Mouse (Mus musculus) right cerebral cortex, adult 2 months (tissue): ENCODE data around the gene Zfand2b.

Source experiments
- DNase-seq, 2 experiments: peaks; one replicate each; pipeline ENCODE4 v3.0.0; 2021 to 2022; ENCODE audit warnings: low spot score in 2 of 2

The Zfand2b gene

DNA sequence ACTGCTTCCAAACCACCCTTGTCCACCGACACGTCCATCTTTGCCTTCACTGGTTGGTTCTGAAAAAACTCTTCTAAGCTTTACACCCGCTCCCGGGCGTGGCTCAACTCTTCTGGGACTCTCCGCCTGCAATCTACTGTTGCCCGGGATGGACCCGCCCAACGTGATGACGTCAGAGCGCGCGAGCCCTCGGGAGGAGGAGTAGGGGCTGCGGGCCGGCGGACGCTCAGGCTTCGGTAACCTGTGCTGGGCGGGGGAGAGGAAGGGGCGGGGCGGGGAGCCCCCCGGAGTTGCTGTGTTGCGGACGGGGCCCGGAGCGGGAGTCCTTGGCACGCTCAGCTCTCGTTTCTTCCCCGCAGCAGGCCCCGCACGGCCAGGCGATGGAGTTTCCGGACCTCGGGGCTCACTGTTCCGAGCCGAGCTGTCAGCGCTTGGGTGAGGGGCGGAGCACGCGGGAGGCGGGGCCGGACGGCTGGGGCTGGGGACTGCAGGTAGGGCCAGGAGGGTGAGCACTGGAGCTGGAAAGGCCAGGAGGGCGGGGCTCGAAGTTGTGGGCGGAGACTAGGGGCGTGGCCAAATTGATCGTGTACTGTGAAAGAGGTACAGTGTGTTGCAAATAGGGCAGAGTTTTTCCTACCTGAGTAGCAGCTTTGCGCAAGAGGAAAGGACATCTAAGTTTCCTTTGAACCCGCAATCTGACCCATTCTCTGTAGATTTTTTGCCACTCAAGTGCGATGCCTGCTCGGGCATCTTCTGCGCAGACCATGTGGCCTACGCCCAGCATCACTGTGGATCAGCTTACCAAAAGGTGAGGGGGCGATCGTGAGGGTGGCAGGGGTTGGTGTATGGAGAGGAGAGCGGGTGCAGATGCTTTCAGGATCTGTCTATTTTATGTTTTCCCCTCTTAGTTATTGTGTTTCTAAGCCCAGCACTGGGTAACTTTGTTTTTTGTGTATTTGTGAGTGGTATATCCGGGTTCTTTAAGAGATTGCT lies at the start of gene Zfand2b:
Gene Zfand2b, plus strand, starts transcription at position 175 of the 993 bp plus-strand sequence.
- DNase-seq = peak; percentile 95

DNA sequence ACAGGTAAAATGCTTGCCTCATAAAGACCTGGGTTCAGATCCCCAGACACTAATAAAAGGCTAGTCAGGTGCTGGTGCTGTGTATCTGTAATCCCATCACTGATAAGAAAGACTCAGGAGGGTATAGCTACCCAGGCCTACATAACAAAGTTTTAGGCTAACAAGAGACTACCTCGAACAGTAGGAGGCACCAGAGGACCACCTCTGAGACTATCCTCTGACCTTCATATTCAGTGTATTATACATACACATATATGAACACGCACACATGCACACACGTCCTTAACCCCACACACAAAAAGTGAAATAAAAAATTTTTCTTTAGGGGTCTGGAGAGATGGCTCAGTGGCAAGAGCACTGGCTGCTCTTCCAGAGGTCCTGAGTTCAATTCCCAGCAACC lies 46.2 kb upstream of the Zfand2b start:
- DNase-seq = no peak

DNA sequence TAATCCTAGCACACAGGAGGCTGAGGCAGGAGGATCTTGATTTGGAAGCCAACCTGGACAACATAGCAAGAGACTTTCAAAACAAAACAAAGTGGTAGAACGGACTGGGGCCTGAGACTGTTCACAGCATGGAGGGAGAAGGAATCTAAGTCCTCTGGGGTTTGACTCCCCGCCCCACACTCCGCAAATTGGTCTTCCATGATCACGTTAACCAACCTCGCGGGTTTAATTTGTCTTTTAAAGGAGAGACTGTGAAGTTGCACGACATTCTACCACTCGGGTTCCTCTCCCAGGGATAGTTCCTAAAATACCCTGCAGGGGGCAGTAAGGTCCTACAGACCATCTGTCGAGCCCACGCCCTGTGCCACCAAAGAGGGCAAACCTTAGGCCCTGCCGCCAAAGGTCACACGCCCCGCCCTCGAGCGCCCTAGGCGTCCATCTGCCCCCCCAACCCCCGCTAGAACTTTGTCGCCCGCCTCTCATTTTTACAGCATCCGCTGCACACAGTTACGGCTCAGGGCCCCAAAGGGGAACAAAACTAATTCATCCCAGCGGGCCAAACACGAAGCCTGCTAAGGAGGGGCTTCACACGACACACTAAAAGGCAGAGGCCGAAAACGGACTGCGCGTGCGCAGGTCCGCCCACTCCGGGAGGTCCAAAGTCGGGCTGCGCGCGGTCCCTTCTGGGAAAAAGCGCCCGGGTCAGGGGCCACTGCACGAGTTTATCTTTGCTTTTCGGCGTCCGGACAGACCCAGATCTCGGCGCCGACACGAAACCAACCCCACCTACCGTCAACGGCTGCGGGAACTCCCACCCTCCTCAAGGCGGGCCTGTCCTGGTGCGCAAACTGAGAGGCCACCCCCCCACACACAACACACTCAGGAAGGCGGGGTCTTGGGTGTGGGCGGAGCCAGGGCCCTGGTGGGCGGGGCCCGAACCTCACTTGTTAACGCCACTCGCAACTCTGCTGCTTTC lies 43.8 kb upstream of the Zfand2b start, which contains the start of gene Nhej1:
Gene Nhej1, minus strand, starts transcription at position 855 of the 976 bp plus-strand sequence.
- peak; percentile 84 to 91 for DNase-seq

DNA sequence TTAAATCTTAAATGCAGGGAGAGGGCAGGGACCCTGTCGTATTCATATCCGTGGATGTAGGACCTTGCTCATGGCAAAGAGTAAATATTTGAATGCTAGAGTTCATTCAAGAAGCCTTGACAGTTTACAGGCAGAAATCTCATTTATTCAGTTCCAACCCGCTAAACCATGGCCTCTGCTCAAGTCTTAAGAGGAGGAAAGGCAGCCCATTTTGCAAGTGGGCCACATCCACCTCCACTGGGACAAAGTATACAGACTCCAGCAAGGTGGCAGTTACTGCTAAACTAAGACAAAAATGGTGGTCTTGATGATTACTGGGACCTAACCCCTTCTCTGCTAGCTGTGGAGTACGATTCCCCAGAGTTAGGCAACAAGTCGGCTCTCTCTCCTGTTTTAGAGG lies 43.0 kb upstream of the Zfand2b start:
- DNase-seq = no peak

DNA sequence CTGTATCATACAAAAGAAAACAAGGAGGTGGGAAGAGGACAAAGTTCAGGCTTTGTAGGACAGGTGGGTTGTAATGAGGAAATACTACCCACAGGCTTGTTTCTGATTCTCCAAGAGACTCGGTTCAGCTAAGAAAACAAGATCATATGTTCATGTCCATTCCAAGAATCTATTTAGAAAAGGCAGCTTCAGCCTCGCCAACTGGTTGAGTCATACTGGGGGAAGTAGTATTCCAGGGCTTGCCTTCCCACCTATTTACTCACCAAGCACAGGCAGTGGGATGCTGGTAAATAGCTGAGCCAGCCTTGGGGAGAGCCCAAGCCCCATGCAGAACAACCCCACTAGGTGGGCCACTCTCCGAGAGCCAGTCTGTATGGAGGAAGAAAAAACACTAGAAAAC lies 39.8 kb upstream of the Zfand2b start:
- DNase-seq = peak in 1 of 2 experiments; percentile 31

DNA sequence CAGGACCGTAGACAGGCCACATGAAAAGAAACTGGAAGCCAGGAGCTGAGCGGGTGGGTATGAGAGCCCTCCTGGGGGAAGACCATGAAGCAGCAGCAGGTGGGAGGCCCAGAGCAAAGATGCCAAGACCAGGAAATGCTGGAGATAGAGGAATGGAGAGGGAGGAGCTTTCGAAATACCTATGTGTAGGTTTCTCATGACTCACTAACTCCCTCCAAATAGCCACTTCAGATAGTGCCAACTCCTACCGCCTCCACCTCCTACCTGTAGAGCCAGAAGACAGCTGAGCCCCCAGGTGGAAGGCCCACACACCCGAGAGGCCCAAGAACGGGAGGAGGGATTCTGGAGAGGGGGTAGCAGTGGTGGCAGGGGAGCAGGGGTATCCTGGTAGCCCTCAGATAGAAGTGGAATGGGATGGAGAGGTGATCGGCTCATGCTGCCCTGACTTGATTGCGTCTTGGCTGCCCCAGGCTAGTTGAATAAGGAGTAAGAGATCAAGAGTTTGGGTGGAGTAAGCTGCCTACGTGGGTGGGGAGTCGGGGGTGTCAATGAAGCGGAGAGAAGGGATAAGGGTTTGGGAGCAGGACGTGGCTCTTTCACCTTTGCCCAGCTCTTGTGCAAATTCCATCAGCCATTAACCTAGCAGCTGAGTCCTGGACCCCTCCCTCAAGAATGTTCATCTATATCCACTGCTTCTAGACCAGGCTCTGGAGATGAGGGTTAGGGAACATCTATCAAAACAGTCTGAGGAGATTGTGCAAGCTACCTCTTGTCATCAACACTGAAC lies 34.8 kb upstream of the Zfand2b start, which contains the start of gene Slc23a3:
Gene Slc23a3, minus strand, starts transcription at position 470 of the 787 bp plus-strand sequence.
- no peak for DNase-seq

DNA sequence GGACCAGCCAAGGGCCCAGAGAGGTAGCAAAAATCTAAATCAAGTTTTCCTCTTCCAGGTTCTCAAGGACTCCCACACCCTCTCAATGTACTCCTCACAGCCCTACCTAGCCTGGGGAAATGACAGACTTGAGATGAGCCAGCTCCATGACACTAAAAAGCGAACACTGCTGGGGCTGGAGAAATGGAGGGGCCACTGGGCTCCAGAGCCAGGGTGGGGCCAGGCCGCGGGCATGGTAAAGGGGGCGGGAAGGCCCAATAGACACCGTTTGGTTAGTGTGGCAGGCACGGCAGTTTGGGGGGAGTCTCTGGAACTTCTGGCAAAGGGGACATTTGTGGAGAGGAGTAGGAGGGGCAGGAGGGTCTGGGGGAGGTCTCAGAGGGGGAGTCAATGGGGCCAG lies 32.2 kb upstream of the Zfand2b start:
- no peak for DNase-seq

DNA sequence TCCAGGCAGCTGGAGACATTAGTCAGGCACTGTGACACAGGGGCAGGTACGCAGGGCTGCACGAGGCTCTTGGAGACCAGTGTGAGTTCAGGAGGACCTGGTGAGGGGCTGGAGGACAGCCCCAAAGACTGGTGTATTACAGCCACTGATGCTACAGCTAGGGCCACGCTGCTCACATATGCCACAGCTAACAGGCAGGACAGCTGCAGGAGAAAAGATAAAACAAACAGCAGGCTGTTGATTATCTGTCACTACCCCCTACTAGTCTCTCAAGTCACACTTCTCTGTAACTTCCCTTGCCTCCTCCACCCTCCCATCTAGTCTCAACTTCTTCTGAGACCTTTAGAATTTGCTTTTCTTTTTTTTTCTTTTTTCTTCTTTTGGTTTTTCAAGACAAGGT lies 31.7 kb upstream of the Zfand2b start:
- no peak for DNase-seq

DNA sequence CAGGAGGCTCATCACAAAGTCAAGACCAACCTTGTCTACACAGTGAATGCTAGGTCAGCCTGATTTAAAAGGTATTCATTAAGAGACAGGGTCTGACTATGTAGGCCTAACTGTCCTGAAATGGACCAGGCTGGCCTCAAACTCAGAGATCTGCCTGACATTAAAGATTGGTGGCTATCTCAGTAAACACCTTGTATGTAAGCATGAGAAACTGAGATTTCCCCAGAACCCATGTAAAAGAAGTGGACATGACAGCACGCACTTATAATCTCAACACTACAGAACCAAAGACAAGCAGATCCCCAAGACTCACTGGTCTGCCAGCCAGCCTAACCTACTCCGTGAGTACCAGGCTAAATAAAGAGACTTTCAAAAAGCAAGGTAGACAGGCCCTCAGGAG lies 30.0 kb upstream of the Zfand2b start:
- no peak for DNase-seq

DNA sequence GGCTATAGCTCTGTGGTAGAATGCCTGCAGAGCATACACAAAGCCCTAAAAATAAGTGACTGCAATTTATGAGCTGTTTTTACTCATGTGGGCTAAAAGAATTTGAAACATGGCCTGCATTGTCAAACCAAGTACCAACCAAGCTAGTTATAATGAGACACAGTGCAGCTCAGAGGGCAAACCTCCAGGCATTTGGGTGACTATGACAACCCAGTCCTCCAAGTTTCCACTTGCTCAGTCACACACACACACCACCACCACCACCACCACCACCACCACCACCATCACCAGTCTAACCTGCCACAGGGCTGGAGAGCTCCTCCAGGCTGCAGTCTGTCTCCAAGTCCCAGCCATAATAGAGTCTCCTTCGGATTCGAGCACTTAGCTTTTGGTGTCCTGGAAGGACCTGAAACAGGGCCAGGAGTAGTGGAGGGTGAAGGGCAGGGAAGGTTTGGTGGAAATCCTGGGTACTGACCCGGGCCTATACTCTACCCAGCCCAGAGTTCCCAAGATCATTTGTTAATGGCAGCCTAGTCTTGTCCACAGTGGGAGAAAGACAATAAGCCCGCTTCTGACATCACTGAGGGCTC lies 27.8 kb upstream of the Zfand2b start:
- no peak for DNase-seq

DNA sequence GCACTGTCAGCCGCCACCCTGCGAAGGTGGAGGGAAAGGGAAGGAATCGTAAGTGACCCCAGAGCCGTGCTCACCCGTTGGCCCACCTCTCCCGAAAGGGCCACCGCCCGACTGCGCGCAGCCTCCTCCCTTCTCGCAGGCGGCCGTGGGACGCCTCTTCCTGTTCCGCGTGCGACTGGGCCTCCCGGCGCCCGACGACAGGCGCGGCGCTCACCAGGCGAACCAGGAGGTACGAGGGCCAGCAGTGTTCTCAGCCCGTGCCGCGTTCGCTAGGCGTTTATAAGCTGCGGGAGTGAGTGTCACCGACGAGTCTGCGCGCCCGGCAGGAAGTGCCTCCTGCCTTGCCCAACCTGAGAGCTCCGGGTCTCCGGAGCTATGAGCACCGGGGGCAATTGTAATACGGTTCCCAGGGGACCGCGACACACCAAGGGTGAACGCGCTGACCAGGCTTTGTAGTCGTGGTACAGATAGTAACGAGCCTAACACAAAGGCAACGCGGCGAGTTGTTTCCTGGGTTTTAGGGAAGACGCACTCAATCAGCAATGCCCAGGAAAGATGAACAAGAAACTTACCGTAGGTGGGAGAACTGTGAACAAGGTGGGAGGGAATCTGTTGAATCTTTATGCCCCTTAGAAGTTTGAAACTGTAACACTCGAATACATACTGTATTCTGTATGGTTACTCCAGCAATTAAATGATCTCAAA lies 26.8 kb upstream of the Zfand2b start:
- DNase-seq = peak; percentile 62

DNA sequence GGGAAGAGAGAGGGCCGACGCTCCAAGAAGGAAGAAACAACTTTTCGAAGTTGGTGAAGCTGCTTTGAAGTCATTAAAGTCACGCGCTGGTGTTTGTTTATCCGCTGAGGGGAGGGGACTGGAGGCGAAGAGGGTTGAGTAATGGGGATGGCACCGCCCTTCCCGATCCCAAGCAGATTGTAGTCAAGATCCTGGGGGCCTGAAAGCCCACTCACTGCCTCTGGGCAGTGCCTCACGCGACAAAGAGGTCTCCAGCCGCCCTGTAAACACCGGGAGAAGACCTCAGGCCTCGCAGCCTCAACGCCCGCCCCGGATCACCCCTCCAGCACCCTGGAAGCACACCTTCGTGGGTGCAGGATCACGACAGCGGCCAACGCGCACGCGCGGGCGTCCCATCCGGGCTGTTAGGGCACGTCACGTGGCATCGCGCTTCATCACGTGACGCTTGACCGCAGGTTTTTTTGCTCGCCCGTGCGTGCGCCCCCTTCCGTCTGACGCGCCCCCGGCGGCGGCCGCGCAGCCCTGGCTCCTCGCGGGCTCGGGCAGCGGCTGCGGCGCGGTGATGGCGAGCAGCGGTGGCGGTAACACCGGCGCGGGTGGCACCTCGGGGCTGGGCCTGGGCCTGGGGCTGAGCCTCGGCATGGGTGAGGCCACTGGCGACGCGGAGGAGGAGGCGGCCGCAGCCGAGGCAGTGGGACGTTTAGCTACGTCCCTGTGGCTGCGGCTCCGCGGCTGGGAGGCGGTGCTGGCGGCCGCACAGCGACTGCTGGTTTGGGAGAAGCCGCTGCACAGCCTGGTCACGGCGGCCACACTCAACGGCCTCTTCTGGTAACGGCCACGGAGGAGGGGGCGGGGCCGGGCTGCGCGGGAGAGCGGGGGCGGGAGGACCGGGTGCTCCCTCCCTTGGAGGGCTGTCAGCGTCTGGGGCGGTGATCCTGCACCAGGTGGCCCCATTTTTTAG lies 25.9 kb upstream of the Zfand2b start, which contains the start of the genes Cnppd1 and Retreg2:
Gene Cnppd1, minus strand, starts transcription at position 411 of the 961 bp plus-strand sequence.
Gene Retreg2, plus strand, starts transcription at position 478 of the 961 bp plus-strand sequence.
- peak; percentile 95 to 97 for DNase-seq

DNA sequence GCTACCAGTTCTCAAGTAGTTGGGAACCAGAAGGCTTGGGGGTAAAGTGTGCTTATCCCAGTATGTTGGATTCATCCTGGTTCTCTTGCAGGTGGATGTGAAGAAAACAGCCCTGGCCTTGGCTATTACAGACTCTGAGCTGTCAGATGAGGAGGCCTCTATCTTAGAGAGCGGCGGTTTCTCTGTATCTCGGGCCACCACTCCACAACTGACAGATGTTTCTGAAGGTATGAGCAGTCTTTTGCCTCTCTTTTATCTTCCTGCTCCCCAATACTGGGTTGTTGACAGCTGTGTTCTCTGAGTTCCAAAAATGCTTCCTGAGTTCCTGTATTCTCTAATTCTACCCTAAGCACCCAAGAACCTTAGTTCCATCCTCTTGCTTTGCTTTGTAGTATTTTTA lies 22.9 kb upstream of the Zfand2b start:
- DNase-seq = no peak

DNA sequence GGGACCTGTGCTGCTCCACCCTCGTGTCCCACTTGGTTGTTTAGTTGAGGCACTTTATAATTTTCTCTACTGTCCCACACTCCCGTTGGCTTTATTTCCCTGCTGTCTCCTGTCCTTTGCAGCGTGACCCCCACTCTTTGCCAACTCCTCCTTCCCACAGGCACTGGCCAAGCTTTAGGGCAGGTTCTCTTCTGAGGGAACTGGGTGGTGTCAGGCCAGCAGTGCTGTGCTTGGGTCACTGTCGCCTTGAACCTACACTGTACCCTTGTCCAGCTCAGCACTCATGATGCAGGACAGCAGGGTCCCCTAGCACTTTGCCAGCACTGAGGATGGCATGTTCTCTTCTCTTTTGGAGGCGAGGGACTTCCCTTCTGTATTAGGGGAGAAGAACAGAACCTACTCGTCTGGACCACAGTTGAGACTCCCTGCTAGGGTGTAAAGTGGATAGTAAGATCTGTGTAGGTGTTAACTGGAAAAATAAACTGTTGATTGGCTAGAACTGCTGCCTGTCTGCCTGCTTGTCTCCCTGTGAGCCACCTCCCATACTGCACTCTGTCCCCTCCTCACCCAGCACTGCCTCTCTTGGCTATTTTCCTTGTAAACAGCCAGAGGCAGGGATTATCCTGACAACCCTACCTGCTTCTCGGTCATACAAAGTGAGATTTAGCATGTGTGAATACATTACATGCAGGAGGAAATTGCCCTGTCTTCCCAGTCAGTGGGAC lies 20.9 kb upstream of the Zfand2b start:
- no peak for DNase-seq

DNA sequence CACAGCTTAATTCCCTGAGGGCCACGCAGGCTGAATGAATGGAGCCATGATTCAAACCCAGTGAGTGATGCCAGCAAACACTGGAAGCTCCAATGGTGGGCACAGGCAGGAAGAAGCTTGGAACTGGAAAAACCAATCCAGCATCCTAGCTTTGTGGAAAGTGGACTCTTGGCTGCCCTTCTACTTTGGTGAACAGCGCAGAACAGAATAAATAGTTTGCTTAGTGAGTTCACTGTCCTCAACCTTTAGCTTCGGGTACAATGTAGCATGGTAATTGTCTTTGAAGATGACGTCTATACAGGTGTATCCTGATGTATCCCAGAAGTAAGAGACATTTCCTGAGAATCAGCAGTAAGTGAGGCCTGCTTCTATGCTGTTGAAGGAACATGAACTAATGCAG lies 19.7 kb upstream of the Zfand2b start:
- no peak for DNase-seq

DNA sequence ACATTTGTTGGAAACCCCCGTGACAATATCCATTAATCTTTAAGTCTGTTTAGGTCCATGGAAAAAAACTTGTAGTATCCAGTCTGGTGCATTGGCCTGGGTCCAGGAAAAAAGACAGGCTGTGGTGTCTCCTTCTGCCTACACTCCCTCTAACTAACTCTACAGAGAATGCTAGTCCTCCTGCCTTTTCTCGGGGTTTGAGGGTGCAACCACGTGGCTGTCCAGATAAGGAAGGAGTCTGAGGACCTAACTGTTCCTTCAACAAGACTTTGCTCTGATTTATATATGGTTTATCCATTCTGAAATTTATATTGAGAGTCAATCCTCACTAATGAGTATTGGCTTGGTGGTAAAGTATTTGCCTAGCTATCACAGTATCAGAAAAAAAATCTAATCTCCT lies 12.6 kb upstream of the Zfand2b start:
- DNase-seq = no peak

DNA sequence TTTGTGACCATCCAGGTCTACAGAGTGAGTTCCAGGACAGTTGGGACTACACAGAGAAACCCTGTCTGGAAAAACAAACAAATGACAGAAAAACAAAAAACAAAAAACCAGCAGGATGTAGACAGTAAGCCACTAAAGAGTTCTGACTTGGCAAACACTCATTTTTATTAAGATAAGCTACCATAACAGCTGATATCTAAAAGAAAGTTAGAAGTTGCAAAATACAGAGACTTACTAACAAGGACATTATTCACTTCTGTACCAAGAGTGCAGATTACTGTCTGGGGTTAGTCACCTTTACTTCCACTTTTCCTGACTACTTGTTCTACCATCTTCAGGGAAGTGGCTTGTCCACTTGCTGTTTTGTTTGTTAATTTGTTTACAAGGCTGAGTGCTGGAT lies 9.5 kb upstream of the Zfand2b start:
- DNase-seq = no peak
